Mouse (Mus musculus) WW6 (cell line): ENCODE results near the gene Tmem8.

Source experiments
- DNase-seq: peaks from one replicate; pipeline ENCODE4 v3.0.0-alpha.2; 2013; ENCODE audit warnings: low read depth, low spot score

Tmem8 gene

GRCm38 (mm10) chr17:26138901-26139381 is 25.8 kb downstream of the Tmem8 start:
- DNase-seq: no peak

GRCm38 (mm10) chr17:26142796-26143195 is 29.7 kb downstream of the Tmem8 start:
- no peak for DNase-seq

GRCm38 (mm10) chr17:26143386-26143785 is 30.3 kb downstream of the Tmem8 start:
- no peak for DNase-seq

- no peak for DNase-seq
These were observed 36.0 kb downstream of the Tmem8 start for GRCm38 (mm10) chr17:26149056-26149455.

GRCm38 (mm10) chr17:26151886-26152630 is 39.0 kb downstream of the Tmem8 start:
- no peak for DNase-seq

DNA sequence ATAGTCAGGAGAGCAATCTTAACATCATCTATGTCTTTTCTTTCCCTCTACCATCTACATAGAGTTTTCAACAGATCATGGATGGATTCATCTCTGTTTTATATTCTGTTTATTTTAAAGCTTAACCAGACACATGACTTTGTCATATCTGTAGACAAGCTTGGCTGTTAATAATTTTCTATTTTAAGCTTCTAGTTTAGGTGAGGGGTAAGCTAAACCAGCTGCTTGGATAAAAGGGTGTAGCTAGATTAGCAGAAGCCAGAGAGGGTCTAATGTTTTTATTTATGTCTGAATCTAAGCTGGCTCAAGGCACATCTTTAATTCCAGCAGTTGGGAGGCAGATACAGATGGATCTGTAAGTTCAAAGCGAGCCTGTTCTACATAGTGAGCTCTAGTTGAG is 49.6 kb downstream of the Tmem8 start:
- DNase-seq: no peak

DNA sequence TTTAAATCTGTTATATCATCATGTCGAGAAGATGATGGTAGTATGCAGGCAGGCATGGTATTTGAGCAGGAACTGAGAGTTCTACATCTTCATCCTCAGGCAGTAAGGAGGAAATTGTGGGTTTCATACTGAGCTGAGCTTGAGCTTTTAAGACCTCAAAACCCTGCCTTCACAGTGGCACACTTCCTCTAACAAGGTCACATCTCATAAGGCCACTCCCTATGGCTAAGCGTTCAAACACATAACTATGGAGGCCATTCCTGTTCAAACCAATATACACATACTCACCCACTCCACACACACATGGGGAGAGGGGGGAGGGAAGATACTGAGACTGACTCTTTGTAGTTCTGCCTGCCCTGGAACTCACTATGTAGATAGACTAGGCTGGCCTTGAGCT is 54.9 kb downstream of the Tmem8 start:
- DNase-seq: no peak
